Mouse (Mus musculus) neural tube, embryonic 11.5 days (tissue): ENCODE data around the gene Thumpd1. TPM values are rescaled to one million over a fixed set of nuclear protein-coding genes. Genes with fewer than 3 reads are reported as not detected.

Experiments
- ATAC-seq: fragments of 200-750 bp; cut with Nextera tagmentation; 2 replicates; pipeline ENCODE4 v1.8.0; 2017; ENCODE audit warnings: moderate number of reproducible peaks, mild to moderate bottlenecking, moderate TSS enrichment, moderate library complexity; ENCODE audit not compliant: insufficient read depth, low FRiP score, low TSS enrichment
- DNase-seq: peaks from one replicate; pipeline ENCODE4 v3.0.0-alpha.2; 2015; ENCODE audit warnings: low spot score
- H3K27ac ChIP-seq: fragments of 300-500 bp; sonication (generic); 2 replicates; pipeline ENCODE4 v1.5.1; 2014; ENCODE audit warnings: low read depth, mild to moderate bottlenecking, low read length
- H3K27me3 ChIP-seq: fragments of 300-500 bp; sonication (generic); 2 replicates; pipeline ENCODE4 v1.6.1; 2014; ENCODE audit warnings: mild to moderate bottlenecking, low read length, mixed read lengths; ENCODE audit not compliant: control insufficient read depth, insufficient read depth
- H3K36me3 ChIP-seq: fragments of 300-500 bp; sonication (generic); 2 replicates; pipeline ENCODE4 v1.6.1; 2014; ENCODE audit warnings: mild to moderate bottlenecking, low read length, moderate library complexity, mixed read lengths; ENCODE audit not compliant: control insufficient read depth, insufficient read depth
- H3K4me1 ChIP-seq: fragments of 300-500 bp; sonication (generic); 2 replicates; pipeline ENCODE4 v1.6.1; 2014; ENCODE audit warnings: low read length, mixed read lengths; ENCODE audit not compliant: control insufficient read depth, insufficient read depth
- H3K4me2 ChIP-seq: fragments of 300-500 bp; sonication (generic); 2 replicates; pipeline ENCODE4 v1.6.1; 2014; ENCODE audit warnings: low read depth, mild to moderate bottlenecking, moderate library complexity
- H3K4me3 ChIP-seq: fragments of 300-500 bp; sonication (generic); 2 replicates; pipeline ENCODE4 v1.5.1; 2014; ENCODE audit warnings: low read depth, low read length
- H3K9ac ChIP-seq: fragments of 300-500 bp; sonication (generic); 2 replicates; pipeline ENCODE4 v1.6.1; 2014; ENCODE audit warnings: mild to moderate bottlenecking, low read length
- H3K9me3 ChIP-seq: fragments of 300-500 bp; sonication (generic); 2 replicates; pipeline ENCODE4 v1.6.1; 2016; ENCODE audit warnings: low read length; ENCODE audit not compliant: control insufficient read depth
- WGBS: fragments of 180-500 bp; shearing (Covaris S2); extraction: QIAGEN DNeasy Blood & Tissue Kit; methylation state at CpG from one replicate; pipeline ENCODE4 v1.1.7; 2014; 5-methylcytosine and 5-hydroxymethylcytosine counted together
- polyA plus RNA-seq: library from polyadenylated mRNA; unstranded; fragments of >200 nt; fragmentation: Nextera tagmentation; extraction: Ambion mirVana; gene quantifications from 2 replicates; pipeline ENCODE4 v1.2.1, GENCODE M21; 2014

Thumpd1 gene
- polyA plus RNA-seq = 98.9 and 106 TPM in 2 replicates

DNA sequence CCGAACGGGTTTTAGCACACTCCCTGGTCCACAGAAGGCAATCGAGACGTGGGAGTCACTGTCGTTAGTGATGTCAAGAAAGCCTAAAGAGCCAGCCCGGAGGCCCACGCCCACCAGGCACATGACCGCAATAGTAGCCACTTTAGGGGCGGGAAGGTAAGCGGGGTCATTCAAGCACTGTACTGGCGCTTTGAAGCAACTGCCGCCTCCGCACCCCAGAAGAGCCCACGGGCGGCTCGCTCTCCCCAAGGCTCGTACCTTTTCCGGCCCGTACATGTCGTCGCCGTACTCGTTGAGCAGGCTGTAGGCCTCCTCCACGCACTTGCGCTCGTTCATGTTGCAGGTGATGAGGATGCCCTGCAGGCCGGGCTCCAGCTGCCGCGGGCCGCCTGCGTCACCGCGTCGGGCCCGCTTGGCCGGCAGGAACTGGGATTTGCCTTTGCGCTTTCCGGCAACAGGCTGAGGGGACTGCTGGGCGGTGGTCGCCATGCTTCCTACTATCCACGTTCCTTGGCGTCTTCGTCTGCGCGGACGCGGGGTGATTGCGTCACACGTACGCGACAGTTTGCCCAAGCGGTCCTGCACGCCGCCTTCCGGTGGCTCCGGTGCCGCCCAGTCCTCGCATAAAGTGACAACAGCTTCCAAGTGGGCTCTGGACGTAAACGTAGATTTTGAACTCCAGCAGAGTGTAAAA, at the start of gene Thumpd1:
Gene Thumpd1, minus strand, starts transcription at position 546 of the 694 bp plus-strand sequence.
- Histone ChIP-seq H3K4me3 (peak within 1 kb of the TSS; percentile 97), H3K27ac (no peak within 1 kb of the TSS), H3K36me3 (peaks cover 7% of the 10 kb centered on the region), H3K27me3 (no peaks in the 10 kb centered on the region), H3K4me1 (peaks cover 4% of the 10 kb centered on the region; the same call in 1 of the 2 replicates), H3K9ac (peak within 1 kb of the TSS; percentile 88), H3K4me2 (peak within 1 kb of the TSS; percentile 79), H3K9me3 (no peaks in the 10 kb centered on the region)
- under 1% methylated on average over 60 of the region's 60 CpGs for WGBS
- peak; percentile 95 for ATAC-seq
- DNase-seq = peak; percentile 96

DNA sequence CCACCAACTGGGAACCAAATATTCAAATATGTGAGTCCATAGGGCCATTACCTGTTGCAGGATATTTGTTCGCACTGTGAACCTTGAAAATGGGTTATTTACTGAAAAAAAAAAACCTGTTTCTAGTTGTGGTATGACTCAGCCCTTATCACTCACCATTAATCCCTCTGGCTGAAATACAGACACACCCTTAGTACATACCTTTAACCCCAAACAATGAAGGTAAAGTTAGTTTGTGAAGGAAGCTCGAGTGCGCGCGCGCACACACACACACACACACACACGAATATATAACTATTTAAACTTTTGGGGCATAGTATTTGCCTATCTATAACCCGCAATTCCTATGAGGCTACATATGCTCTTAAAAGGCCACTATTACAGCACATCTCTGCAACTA, 49.3 kb upstream of the Thumpd1 start:
- no peaks in the 10 kb centered on the region for H3K27me3 ChIP-seq
- ATAC-seq = no peak
- no peaks in the 10 kb centered on the region for H3K36me3 ChIP-seq
- H3K4me2 ChIP-seq = no peak overlapping the region
- H3K27ac ChIP-seq = no peak overlapping the region
- no peak overlapping the region for H3K9ac ChIP-seq
- WGBS = 96% methylated on average over 8 of the region's 8 CpGs
- no peaks in the 10 kb centered on the region for H3K9me3 ChIP-seq
- no peak overlapping the region for H3K4me3 ChIP-seq
- no peak for DNase-seq
- no peaks in the 10 kb centered on the region for H3K4me1 ChIP-seq

DNA sequence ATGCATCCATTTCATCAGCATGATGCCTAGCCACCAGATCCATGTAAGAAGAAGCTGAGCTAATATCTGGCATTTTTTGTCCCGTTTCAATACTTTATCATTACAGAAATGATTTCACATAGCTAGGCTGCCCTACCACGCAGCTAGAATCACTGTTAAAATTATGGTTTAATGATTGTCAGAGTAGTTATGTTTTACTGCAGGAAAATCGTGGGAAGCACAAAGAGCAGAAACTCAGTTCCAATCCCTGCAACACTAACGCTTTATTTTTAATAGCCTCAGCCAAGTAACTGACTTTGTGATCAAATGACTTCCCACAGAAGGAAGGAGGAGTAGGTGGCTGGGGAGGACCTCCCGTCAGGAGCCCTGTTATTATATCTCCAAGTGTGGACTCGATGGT, 46.4 kb upstream of the Thumpd1 start:
- Histone ChIP-seq H3K4me2 (no peak overlapping the region), H3K4me3 (no peak overlapping the region), H3K36me3 (no peaks in the 10 kb centered on the region), H3K4me1 (no peaks in the 10 kb centered on the region), H3K9me3 (no peaks in the 10 kb centered on the region), H3K27me3 (no peaks in the 10 kb centered on the region), H3K9ac (no peak overlapping the region), H3K27ac (no peak overlapping the region)
- ATAC-seq (no peak), DNase-seq (no peak)
- 88% methylated on average over 6 of the region's 6 CpGs for WGBS

DNA sequence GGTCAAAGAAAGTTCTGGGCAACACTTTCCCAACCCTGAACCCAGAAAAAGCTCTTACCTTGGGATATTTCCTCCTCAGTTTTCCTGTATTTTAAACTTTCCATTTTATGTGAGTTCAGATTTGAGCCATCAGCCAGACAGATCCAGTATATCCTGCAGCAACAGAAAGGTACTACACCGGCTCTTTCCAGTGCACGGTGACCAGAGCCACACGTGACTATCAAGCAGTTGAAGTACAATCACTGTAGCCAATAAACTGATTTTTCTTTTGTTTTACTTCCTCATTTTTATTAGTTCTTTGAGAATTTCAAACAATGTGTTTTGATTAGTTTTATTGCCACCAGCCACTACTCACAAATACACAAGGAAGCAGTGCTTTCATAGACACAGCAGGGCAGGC, 43.8 kb upstream of the Thumpd1 start:
- H3K27ac ChIP-seq = no peak overlapping the region
- H3K4me3 ChIP-seq = no peak overlapping the region
- no peaks in the 10 kb centered on the region for H3K4me1 ChIP-seq
- H3K4me2 ChIP-seq = no peak overlapping the region
- H3K9me3 ChIP-seq = no peaks in the 10 kb centered on the region
- DNase-seq = no peak
- no peaks in the 10 kb centered on the region for H3K27me3 ChIP-seq
- no peak for ATAC-seq
- WGBS = 77% methylated on average over 3 of the region's 3 CpGs
- H3K9ac ChIP-seq = no peak overlapping the region
- H3K36me3 ChIP-seq = no peaks in the 10 kb centered on the region

DNA sequence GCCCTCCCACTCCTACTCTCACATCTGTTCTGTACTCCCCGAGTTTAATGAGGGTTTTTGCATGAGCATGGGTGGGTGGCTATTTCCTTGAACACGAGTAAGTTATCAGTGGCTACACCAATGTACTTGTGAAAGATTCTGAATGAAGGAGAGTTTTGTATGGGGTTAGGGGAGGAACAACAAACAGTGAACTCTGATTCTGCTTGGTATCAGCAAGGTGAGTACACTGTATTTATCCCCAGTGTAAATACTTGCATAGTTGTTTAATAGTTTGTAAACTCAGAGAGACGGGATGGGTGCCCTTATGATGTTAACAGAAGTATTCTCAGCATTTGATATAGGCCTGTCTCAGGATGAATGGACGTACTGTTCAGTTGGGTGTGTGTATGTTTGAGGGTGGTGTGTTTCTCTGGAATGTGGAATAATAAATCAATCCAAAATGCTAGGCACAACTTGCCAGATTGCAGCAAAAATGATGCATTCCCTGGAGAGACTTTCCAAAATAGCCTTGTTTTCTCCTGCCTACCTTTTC, 41.6 kb upstream of the Thumpd1 start:
- Histone ChIP-seq H3K4me1 (no peaks in the 10 kb centered on the region), H3K27me3 (no peaks in the 10 kb centered on the region), H3K9me3 (no peaks in the 10 kb centered on the region), H3K4me3 (no peak overlapping the region), H3K4me2 (no peak overlapping the region), H3K36me3 (no peaks in the 10 kb centered on the region), H3K27ac (no peak overlapping the region), H3K9ac (no peak overlapping the region)
- ATAC-seq = no peak
- WGBS = 62% methylated on average over 4 of the region's 4 CpGs
- no peak for DNase-seq

DNA sequence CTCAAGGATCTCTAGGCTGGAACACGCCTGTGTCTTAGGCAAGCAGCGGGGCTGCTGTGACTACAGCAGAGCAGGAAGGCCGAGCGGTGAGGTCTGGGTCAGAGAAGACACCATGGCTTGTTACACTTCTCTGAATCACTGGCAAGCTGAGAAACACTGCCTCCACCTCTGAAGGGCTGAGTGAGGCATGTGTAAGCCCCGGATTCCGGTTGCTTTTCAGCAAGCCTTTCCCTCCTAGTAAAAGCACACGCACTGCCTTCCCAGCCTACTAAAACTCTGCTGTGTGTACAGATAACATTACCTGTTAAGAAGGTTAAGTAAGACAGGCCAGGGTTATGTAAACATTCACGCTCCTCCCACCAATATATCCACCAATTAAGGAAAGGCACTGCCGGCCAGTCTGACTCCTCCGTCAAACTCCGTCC, 39.9 kb upstream of the Thumpd1 start, which contains the start of gene Acsm3:
Gene Acsm3, plus strand, starts transcription at position 397 of the 425 bp plus-strand sequence.
- ATAC-seq = no peak
- no peak for DNase-seq
- no peaks in the 10 kb centered on the region for H3K36me3 ChIP-seq
- H3K4me1 ChIP-seq = no peaks in the 10 kb centered on the region
- no peak within 1 kb of the TSS for H3K4me3 ChIP-seq
- no peaks in the 10 kb centered on the region for H3K9me3 ChIP-seq
- WGBS = 69% methylated on average over 11 of the region's 11 CpGs
- H3K9ac ChIP-seq = no peak within 1 kb of the TSS
- H3K27ac ChIP-seq = no peak within 1 kb of the TSS
- H3K4me2 ChIP-seq = no peak within 1 kb of the TSS
- no peaks in the 10 kb centered on the region for H3K27me3 ChIP-seq

DNA sequence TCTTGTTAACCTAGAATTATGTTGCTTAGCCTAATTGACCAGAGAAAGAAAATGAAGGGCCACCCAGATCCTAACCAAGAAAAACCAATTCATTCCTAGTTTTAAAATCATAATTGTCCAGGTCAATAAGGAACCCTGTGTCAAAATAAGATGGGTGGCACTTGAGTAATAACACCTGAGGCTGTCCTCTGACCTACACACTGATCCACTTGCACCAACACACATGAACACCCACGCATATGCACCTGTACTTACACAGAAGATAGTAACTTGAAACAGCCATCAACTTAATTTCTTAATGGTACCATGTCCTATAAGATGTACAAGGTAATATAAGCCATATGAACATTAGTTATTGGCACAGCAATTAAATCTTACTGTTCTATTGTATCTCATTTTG, 33.1 kb upstream of the Thumpd1 start:
- no peaks in the 10 kb centered on the region for H3K4me1 ChIP-seq
- no peaks in the 10 kb centered on the region for H3K9me3 ChIP-seq
- no peak overlapping the region for H3K4me2 ChIP-seq
- no peak overlapping the region for H3K9ac ChIP-seq
- H3K27me3 ChIP-seq = no peaks in the 10 kb centered on the region
- no peaks in the 10 kb centered on the region for H3K36me3 ChIP-seq
- no peak overlapping the region for H3K27ac ChIP-seq
- no peak for ATAC-seq
- 91% methylated on average over 1 of the region's 1 CpGs for WGBS
- no peak for DNase-seq
- no peak overlapping the region for H3K4me3 ChIP-seq

DNA sequence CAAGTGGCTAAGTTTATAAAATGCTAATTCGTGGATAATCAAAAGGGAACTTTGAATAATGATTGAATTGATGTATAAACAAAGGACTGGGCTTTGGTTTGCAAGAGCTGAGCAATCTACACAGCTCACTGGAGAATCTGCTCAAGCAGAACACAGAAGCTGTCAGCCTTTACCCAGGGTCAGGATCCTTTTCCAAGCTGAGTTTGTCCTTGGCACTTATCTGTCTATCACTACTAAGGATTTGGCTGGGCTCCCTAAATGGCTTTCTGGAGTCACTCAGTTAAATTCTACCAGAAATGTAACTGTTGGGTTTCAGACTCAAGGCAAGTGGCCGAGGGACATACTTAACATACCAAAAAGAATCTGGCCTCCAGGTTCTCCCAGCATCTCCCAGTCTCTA, 29.3 kb upstream of the Thumpd1 start:
- Histone ChIP-seq H3K27me3 (no peaks in the 10 kb centered on the region), H3K36me3 (no peaks in the 10 kb centered on the region), H3K4me2 (no peak overlapping the region), H3K4me1 (no peaks in the 10 kb centered on the region), H3K9ac (no peak overlapping the region), H3K27ac (no peak overlapping the region), H3K4me3 (no peak overlapping the region), H3K9me3 (no peaks in the 10 kb centered on the region)
- DNase-seq = no peak
- WGBS = 75% methylated on average over 2 of the region's 2 CpGs
- no peak for ATAC-seq

DNA sequence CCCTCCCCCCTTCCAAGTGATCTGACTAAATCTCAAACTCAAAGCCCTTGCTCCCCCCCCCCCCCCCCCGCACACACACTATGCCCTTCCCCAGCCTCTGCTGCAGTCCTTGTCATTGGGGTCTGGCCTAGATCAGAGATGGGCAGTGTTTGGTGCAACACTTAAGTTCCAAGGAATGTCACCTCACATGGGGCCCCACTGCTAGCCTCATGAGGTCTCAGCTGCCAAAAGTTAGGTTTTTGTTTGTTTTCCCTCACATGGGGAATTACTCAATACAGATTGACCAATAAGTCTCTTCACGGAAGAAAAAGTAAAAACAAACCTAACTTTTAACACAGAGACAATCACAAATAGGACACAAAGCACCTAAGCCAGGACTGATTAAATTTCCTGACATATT, 28.2 kb upstream of the Thumpd1 start:
- Histone ChIP-seq H3K9ac (no peak overlapping the region), H3K4me2 (no peak overlapping the region), H3K27me3 (no peaks in the 10 kb centered on the region), H3K36me3 (no peaks in the 10 kb centered on the region), H3K4me3 (no peak overlapping the region), H3K4me1 (peaks cover 2% of the 10 kb centered on the region; the same call in 1 of the 2 replicates), H3K27ac (no peak overlapping the region), H3K9me3 (no peaks in the 10 kb centered on the region)
- 79% methylated on average over 1 of the region's 2 CpGs for WGBS
- ATAC-seq = no peak
- no peak for DNase-seq
